Mouse (Mus musculus): ENCODE results near the gene Adamts4.

- no peak for TF ChIP-seq CTCF (IDR thresholded peaks at IDR 0.05; ENCODE audit: low read depth, low read length)
- no peak for TF ChIP-seq POLR2A (IDR thresholded peaks at IDR 0.05; ENCODE audit: extremely low read depth, insufficient read depth, low read length)
These were observed 4.9 kb upstream of the Adamts4 start for GRCm38 (mm10) chr1:171245353-171245752.

Data from liver, adult 2 months (tissue).